ENCODE assay signal across 7 mouse cellular contexts in the genomic region with DNA sequence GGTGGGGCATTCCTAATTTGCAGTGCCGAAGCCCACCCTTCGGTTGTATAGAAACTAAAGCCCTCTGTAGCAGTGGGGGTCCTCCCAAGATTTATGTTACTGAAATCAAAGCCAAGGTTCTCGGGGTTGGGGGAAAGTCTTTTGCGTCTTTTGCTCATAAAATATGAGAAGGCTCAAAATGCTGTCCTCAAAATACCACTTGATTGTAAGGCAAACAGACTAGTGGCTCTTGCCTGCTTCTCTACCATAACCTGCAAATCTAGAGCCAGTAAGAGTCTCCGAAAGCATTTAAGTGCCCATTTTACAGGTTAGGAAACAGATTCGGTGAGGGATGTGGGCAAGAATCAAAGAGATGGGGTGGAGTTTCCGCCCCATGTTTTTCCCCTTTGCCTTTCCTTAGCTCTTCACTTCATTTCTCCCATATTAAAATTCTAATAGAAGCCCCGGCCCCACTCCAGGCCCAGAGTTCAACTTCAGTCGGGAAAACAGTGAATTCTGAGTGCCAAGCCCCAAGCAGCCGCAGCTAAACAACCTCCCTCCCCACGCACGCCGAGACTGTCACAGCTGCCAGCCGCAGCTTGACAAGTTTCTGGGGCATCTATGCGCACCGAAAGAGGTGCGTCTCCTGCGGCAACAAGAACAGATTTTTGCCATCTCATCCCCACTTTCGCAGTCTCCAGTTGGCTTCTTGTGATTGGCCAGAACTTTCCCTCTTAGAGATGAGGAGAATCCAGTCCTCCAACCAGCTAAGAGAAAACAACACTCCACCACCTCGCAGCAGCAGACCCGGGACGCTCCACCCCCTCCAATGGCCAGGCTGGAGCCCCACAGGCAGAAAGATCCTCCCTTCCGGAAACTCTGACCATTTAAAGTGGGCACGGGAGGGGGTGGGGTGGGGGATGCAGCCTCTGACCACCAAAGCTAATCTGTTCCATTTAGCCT. TPM values are rescaled to one million over a fixed set of nuclear protein-coding genes. Genes with fewer than 3 reads are reported as not detected.
DNase-seq lines count a peak whose midpoint lies in the region; ATAC-seq and TF ChIP-seq lines count a peak whose summit lies in the region.

No protein-coding gene starts in this region.

- peak; percentile 29; the same call in 1 of the 2 replicates for TF ChIP-seq POLR2A in testis, adult 2 months (IDR thresholded peaks at IDR 0.05; ENCODE audit: control insufficient read depth, low read depth, low read length)

- H3K4me1 ChIP-seq in brown adipose tissue, adult 24 weeks (ENCODE audit: control insufficient read depth, insufficient read depth, insufficient read length, low read length): peaks cover 3% of the 10 kb centered on the region
- H3K4me1 ChIP-seq in heart, embryonic 11.5 days (ENCODE audit: control insufficient read depth, insufficient read depth, low read length): peaks cover 18% of the 10 kb centered on the region
- H3K4me1 ChIP-seq in limb, embryonic 13.5 days: peaks cover 17% of the 10 kb centered on the region
- H3K4me1 ChIP-seq in midbrain, embryonic 16.5 days (ENCODE audit: control insufficient read depth, insufficient read depth, low read length): peaks cover 16% of the 10 kb centered on the region
- peaks cover 12% of the 10 kb centered on the region for H3K4me1 ChIP-seq in testis, adult 2 months (ENCODE audit: control insufficient read depth, insufficient read depth, low read length)

- peak overlapping the region; percentile 93 for H3K27ac ChIP-seq in brown adipose tissue, adult 24 weeks (replicated peaks; ENCODE audit: low read depth, low read length)
- H3K27ac ChIP-seq in heart, embryonic 11.5 days (ENCODE audit: low read depth, low read length): peak overlapping the region; percentile 87
- H3K27ac ChIP-seq in limb, embryonic 13.5 days: peak overlapping the region; percentile 82
- peak overlapping the region; percentile 71 for H3K27ac ChIP-seq in midbrain, embryonic 16.5 days (ENCODE audit: low read length)
- H3K27ac ChIP-seq in testis, adult 2 months (ENCODE audit: control insufficient read depth, insufficient read depth, low read depth, low read length): peak overlapping the region; percentile 46

- no peaks in the 10 kb centered on the region for H3K36me3 ChIP-seq in heart, embryonic 11.5 days (ENCODE audit: control insufficient read depth, insufficient read depth, low read length)
- H3K36me3 ChIP-seq in limb, embryonic 13.5 days: no peaks in the 10 kb centered on the region
- no peaks in the 10 kb centered on the region for H3K36me3 ChIP-seq in midbrain, embryonic 16.5 days (ENCODE audit: control insufficient read depth, insufficient read depth, low read length)
- H3K36me3 ChIP-seq in testis, adult 2 months (ENCODE audit: control insufficient read depth, insufficient read depth, low read length): no peaks in the 10 kb centered on the region

- no peaks in the 10 kb centered on the region for H3K9me3 ChIP-seq in heart, embryonic 11.5 days (replicated peaks; ENCODE audit: control insufficient read depth, low read length)
- no peaks in the 10 kb centered on the region for H3K9me3 ChIP-seq in limb, embryonic 13.5 days
- H3K9me3 ChIP-seq in midbrain, embryonic 16.5 days (replicated peaks; ENCODE audit: control insufficient read depth, low read length, poor library complexity, severe bottlenecking): no peaks in the 10 kb centered on the region

- WGBS in heart, embryonic 11.5 days (ENCODE audit: insufficient replicate concordance): 2% methylated on average over 24 of the region's 24 CpGs
- 1% methylated on average over 24 of the region's 24 CpGs for WGBS in limb, embryonic 13.5 days
- WGBS in midbrain, embryonic 16.5 days: 2% methylated on average over 24 of the region's 24 CpGs

- DNase-seq in fat pad, adult 2 months (ENCODE audit: extremely low read depth, low read depth, low spot score): peak; percentile 2
- peak; percentile 73 for DNase-seq in kidney, adult 9 months

- peak overlapping the region; percentile 83 for H3K9ac ChIP-seq in heart, embryonic 11.5 days (ENCODE audit: low read depth, low read length)
- peak overlapping the region; percentile 76 for H3K9ac ChIP-seq in limb, embryonic 13.5 days
- peak overlapping the region; percentile 82 for H3K9ac ChIP-seq in midbrain, embryonic 16.5 days (ENCODE audit: low read depth, low read length)

- peak; percentile 86 for ATAC-seq in heart, embryonic 11.5 days (replicated peaks; ENCODE audit: insufficient number of reproducible peaks, low FRiP score, low TSS enrichment)
- ATAC-seq in limb, embryonic 13.5 days (ENCODE audit: low FRiP score, low read depth): peak; percentile 92
- ATAC-seq in midbrain, embryonic 16.5 days: peak; percentile 80

- H3K4me2 ChIP-seq in heart, embryonic 11.5 days: peak overlapping the region; percentile 90
- peak overlapping the region; percentile 91 for H3K4me2 ChIP-seq in limb, embryonic 13.5 days (replicated peaks)
- peak overlapping the region; percentile 96 for H3K4me2 ChIP-seq in midbrain, embryonic 16.5 days (ENCODE audit: low read length)

- no peaks in the 10 kb centered on the region for H3K27me3 ChIP-seq in heart, embryonic 11.5 days (ENCODE audit: control insufficient read depth, insufficient read depth, low read length)
- H3K27me3 ChIP-seq in limb, embryonic 13.5 days: no peaks in the 10 kb centered on the region
- H3K27me3 ChIP-seq in midbrain, embryonic 16.5 days (ENCODE audit: control insufficient read depth, insufficient read depth, low read depth, low read length): no peaks in the 10 kb centered on the region
- no peaks in the 10 kb centered on the region for H3K27me3 ChIP-seq in testis, adult 2 months (ENCODE audit: control insufficient read depth, insufficient read depth, low read length)

- no peak for TF ChIP-seq CTCF in testis, adult 2 months (IDR thresholded peaks at IDR 0.05; ENCODE audit: control insufficient read depth, insufficient read depth, insufficient replicate concordance, low read depth, low read length)

- peak overlapping the region; percentile 63 for H3K4me3 ChIP-seq in brown adipose tissue, adult 24 weeks (ENCODE audit: insufficient read depth, low read depth, low read length)
- H3K4me3 ChIP-seq in heart, embryonic 11.5 days (ENCODE audit: low read depth, low read length): peak overlapping the region; percentile 55
- H3K4me3 ChIP-seq in limb, embryonic 13.5 days: peak overlapping the region; percentile 58
- H3K4me3 ChIP-seq in midbrain, embryonic 16.5 days (ENCODE audit: low read depth, low read length): peak overlapping the region; percentile 67
- H3K4me3 ChIP-seq in testis, adult 2 months (ENCODE audit: control insufficient read depth, low read depth, low read length): no peak overlapping the region; the same call in none of the 2 replicates

RNA-seq across cellular contexts. Expression of gene Snap25, which starts 33.7 kb away (rescaled TPM):
- not detected in 2 replicates for polyA plus RNA-seq in brown adipose tissue, adult 24 weeks (2012; ENCODE audit: insufficient read depth, insufficient read length, missing spikeins)
- polyA plus RNA-seq in heart, embryonic 11.5 days (2014; fragmentation: Nextera tagmentation; extraction: Ambion mirVana): 10.7 and 12.1 TPM in 2 replicates
- 0.71 and 0.94 TPM in 2 replicates for polyA plus RNA-seq in limb, embryonic 13.5 days (2015; fragmentation: Nextera tagmentation; extraction: Ambion mirVana)
- 175 and 244 TPM in 2 replicates for polyA plus RNA-seq in midbrain, embryonic 16.5 days (2015; fragmentation: Nextera tagmentation; extraction: Ambion mirVana)
- 0.06 TPM in 1 of 2 replicates, not detected in the other for polyA plus RNA-seq in testis, adult 2 months (2012; rRNA removed)

Comparison
In these comparisons a context has a peak if more than half of its experiments do, and no peak if none do; other contexts are left out.
1. RNA of gene Snap25, which starts 33.7 kb away (polyA plus RNA-seq): 175 to 244 TPM in midbrain, embryonic 16.5 days; 10.7 to 12.1 TPM in heart, embryonic 11.5 days, 0.71 to 0.94 TPM in limb, embryonic 13.5 days, not detected in brown adipose tissue, adult 24 weeks and 0.06 TPM in testis, adult 2 months; every median in the first group is over 10 times any median in the second.
2. Peak in every context shown above with its lines, with median percentiles within 50 percentile points of each other: H3K27ac ChIP-seq, ATAC-seq, H3K4me2 ChIP-seq and H3K9ac ChIP-seq.